Mouse (Mus musculus) embryo, embryonic 11 days (tissue): ENCODE results near the gene Btaf1.
A peak's percentile ranks its signal among the peaks of the same experiment; 100 is the strongest.
"Not testable (repeated sequence)": the region's sequence is repeated elsewhere in the genome, so short reads cannot be mapped to it uniquely, and the experiment has no call there.

Experiments used
- DNase-seq: peaks from one replicate; pipeline ENCODE4 v3.0.0-alpha.2; 2015

The Btaf1 gene

DNA sequence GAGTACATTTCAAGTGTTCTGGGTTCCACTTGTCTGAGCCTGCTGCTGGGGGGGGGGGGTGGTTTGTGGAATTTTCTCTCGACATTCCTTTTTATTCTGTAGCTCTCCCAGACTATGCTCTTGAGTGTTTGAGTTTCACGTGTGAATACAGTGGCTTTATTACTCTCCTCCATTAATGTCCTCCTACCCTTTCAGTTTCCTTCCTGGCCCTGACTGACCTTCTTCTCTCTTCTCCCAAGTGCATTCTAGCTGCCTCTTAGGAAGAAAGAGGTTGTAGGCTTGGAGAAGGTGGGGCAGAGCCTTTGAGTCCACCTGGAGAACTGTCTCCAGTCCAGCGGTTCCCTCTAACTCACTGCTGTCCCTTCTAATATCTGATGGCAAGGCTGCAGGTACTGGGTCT, 2.9 kb upstream of the Btaf1 start:
- no peak for DNase-seq

DNA sequence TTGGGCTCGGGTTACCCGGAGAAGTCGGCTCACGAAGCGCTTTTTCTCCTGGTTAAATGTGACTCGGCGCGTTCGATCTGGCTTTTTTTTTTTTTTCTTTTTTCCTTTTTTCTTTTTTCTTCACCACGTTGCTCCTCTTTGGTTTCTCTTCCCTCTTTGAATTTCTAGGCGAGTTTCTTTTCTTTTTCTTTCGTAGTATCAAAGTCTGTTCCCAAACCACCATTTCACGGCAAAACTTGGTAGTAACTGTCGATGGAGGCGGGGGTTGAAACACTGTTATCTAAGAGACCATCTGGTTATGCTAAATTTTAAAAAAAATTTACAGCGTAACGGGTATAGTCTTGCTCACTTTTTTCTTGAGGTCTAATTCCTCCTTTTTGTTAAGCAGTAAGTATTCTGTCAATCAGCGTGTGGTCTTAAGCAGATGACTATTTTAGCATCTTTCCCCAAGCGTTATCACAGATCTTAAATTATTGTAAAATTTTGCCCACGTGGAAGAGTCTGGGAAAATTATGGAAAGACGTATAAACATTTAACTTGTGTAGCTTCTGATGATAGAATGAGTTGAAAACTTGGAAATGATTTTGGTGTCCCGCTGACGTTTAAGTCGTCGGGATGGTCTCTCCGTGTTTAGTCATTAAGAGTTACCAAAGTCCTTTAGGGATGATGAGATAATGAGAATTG, 816 bp downstream of the Btaf1 start:
- DNase-seq = peak; percentile 25

DNA sequence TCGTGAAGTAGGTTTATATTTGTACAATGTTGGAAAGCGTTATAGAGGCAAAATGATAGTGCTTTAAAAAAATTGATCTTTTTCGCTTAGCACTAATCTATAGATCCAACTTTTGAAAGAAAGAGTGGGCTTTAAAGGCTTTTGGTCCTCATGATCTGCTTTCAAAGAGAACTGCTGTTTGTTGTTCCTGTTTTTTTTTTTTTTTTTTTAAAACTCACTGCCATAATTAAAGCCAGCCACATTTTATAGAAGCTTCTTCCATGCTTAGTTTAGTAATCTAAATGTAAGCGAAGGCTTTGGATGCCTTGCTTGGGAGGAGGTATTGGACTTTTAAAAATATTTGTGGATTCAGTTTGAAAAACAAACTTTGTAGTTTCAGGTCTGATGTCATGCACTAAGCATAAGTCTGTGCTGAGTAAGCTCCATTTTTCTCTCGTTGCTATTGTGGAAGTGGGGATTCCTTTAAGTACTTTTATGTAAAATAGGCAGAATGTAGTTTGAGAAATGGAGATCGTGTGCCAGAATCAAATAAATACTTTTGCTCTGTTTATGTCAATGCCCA, 2.0 kb downstream of the Btaf1 start:
- DNase-seq = no peak

DNA sequence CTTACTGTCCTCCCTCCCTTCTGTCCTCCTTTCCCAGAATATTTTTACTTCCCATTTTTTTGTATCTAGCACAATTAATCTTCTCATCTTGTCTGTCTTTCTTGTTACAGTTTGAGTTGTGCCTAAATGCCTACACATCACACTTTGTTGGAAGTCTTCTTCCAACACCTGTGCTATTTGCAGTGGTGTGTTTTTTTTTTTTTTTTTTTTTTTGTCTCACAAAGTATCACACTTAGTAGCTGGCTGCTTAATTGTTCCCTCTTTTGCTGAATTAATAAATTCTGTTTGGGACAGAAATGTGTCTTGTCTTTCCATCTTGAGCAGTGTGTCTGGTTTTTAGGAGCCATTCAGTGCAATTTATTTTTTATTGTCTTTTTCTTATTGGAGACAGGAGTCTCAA, 3.9 kb downstream of the Btaf1 start:
- no peak for DNase-seq

DNA sequence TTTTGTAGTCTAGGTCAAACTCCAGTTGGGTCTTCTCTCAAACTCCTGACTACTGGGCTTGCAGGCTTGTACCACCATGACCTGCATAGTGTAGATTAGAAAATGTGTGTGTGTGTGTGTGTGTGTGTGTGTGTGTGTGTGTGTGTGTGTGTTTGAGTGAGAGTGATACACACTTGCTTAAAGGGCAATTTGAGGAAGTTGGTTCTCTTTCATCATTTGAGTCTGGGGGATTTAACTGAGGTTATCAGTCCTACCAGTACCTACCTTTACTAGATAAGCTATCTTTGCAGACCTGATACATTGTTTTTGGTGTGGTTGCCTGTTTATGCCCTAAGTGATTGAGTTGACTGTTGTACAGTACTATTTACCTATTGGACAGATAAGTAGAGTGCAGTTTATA, 6.2 kb downstream of the Btaf1 start:
- DNase-seq = no peak

DNA sequence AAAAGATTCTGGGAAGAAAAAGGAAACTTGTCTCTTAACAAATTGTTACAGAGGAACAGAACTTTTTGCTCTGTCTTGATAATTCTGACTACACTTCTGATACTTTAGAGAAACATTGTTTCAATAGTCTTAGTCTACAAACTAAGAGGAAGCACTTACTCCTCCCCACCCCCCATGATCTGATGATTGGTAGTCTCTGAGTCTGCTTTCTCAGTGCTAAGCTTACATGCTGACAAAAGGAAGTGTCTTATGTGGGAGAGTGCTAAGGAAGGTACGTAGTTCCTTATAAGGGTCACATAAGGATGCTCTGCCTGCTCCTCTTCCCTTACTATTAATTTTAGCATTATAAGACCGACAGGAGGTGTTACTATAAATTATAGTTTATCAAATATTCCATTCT, 6.7 kb downstream of the Btaf1 start:
- DNase-seq = no peak

DNA sequence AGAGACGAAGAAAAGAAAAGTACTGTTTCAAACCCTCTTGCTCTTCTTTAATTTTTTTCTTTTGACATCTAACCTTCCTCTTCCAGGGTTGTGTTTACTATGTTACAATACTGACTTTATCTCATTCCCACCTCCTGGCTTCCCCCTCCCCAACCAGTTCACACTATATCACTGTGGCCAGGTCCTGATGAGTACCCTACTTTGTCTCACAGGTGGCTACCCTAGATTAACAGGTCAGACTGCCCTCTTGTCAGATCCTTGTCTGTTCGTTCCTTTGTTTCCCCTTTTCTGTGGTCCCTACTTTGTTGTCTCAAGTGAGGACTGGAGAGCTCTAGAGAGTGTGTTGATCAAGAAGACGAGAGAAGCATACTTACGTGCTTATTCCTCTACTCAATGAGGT, 10.4 kb downstream of the Btaf1 start:
- DNase-seq = no peak

DNA sequence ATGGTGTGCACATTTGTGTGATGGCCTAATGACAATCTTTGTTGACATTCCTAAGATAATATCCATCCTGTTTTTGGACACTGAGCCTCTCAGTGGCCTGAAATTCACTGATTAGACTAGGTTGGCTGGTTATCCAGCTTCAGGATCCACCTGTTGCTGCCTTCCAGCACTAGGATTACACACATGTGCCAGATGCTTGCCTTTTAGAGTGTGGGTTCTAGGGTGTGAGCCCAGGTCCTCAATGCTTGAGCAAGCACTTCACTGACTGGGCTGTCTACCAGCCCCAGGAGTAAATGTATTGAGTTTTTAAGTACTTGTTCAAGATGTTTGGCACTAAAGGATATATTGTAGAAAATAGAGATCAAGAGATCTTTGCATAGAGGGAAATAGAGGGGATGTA, 12.1 kb downstream of the Btaf1 start:
- no peak for DNase-seq

DNA sequence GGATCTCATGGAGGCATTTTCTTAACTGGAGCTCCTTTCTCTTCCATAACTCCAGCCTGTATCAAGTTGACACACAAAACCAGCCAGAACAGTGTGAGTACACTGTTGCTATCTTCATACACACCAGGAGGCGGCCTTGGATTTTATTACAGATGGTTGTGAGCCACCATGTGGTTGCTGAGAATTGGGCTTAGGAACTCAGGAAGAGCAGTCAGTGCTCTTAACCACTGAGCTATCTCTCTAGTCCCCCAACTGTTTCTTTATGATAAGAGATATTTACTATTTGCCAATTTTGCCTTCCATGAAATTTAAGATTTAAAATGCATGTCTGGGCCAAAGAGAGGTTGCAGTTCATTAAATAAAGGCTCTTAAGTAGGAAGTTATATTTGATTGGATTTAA, 14.2 kb downstream of the Btaf1 start:
- DNase-seq = no peak

DNA sequence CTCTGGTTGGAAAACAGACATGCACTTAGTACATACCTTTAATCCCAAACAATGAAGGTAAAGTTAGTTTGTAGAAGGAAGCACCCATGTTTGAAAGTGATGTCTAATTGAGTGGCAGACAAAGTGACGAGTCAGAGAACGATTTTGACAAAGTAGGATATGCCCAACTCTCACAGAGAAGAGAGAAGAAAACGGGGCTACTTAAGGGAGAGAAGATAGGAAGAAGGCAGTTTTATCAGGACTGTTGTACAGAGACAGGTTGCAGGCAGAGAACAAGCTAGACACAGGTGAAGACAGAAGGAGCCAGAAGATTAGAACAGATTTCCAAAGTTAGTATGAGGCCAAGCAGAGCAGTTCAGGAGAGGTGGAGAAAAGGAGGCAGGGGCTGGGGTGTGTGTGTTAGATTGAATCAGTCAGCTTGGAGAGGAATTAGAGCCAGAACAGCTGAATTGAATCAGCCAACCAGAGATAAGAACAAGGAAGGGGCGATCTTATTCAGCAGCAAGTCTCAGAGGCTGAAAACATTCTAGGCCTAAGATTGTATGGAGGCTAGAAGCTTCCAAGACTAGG, 27.8 kb downstream of the Btaf1 start:
- no peak for DNase-seq

DNA sequence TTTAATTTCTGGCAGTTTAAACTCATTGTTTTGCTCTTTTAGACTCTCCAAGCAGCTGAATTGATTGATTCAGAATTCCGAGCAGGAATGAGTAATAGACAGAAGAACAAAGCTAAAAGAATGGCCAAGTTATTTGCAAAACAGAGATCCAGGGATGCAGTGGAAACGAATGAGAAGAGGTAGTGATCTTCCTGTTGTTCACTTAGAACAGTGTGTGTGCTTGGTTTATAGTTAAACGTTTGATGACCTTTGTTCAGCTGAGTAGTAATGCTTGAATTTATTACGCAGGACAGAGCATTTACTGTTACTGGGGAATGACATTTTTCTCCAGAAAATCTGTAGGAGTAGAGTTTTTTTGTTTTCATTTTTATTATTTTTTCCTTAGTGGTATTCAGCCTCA, 32.5 kb downstream of the Btaf1 start:
- no peak for DNase-seq

DNA sequence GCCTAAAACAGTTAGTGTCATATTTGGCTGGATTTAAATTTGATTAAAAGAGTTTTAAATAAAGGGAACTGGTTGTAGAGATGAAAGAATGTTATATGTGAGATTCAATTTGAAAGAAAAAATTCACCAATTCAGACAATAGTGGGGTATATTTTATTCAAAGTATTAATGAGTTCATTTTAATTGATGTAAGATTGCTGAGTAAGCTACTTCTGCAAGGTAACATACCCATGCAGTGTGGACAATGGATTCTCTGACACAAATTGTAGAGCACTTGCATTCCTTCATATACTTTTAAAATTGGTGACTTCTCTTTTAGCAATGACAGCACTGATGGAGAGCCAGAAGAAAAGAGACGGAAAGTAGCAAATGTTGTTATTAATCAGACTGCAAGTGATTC, 35.4 kb downstream of the Btaf1 start:
- DNase-seq = no peak

DNA sequence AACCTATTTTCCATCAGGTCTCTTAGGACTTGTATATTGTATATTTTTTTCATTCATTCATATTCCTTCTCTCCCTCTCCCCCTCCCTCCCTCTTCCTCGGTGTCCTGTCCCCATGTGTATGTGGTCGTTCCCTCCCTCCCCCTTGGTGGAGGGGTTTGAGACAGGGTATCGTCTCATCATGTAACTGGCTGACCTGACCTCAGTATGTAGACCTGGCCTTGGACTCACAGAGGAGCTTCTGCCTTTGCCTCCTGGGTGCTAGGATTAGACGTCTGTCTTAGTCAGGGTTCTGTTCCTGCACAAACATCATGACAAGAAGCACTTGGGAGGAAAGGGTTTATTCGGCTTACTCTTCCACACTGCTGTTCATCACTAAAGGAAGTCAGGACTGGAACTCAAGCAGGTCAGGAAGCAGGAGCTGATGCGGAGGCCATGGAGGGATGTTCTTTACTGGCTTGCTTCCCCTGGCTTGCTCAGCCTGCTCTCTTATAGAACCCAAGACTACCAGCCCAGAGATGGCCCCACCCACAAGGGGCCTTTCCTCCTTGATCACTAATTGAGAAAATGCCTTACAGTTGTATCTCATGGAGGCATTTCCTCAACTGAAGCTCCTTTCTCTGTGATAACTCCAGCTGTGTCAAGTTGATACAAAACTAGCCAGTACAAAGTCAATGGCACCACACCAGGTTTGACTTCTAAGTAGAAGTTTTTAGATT, 36.8 kb downstream of the Btaf1 start:
- DNase-seq = not testable (repeated sequence)

DNA sequence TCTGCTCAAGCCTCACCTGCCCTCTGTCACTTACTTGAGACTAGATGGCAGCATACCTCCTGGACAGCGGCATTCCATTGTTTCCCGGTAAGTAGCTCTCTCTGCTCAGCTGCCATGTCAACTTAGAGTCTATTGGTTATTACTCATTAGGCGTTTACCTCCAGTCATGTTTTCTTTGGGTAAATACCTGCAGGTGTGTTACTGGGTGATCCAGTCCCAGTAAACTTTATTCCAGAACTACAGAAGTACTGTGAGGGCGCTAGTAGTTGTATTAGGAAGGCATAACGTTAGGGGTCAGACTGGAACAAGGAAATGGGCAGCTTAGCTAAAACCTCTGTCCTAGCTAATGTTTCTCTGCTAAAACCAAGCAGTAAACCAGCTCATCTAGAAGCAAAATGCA, 78.7 kb downstream of the Btaf1 start:
- no peak for DNase-seq

DNA sequence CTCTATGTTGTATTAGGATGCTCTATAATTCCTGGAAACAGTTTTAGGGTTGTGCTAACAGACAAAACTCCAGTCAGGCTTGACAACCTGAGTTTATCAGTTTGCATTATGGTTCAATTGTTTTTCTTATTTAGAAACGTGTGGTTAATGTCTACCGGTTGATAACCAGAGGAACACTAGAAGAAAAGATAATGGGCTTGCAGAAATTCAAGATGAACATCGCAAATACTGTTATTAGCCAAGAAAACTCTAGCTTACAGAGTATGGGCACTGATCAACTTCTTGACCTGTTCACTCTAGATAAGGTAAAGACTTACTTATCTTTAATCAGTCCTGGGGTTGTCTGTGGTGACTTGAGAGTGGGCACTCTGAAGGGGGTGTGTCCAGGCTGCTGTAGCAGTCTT, 84.0 kb downstream of the Btaf1 start:
- no peak for DNase-seq

DNA sequence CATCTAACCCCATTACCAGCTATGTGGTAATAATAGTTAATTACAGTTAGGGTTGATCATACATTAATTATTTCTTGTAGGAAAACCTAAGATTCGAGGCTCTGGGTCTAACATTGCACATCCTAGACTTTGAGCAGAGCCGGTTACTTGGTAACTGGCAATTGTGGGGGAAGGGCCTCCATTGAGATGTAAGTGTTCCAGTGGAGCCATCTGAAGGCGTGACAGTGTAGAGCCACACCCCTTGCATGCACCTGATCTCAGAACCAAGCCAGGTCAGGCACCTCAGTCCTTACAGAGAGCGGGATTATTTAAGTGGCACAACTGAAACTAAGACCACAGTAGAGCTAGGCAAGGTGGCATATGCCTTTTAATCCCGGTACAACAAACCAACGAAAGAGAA, 87.6 kb downstream of the Btaf1 start:
- no peak for DNase-seq

DNA sequence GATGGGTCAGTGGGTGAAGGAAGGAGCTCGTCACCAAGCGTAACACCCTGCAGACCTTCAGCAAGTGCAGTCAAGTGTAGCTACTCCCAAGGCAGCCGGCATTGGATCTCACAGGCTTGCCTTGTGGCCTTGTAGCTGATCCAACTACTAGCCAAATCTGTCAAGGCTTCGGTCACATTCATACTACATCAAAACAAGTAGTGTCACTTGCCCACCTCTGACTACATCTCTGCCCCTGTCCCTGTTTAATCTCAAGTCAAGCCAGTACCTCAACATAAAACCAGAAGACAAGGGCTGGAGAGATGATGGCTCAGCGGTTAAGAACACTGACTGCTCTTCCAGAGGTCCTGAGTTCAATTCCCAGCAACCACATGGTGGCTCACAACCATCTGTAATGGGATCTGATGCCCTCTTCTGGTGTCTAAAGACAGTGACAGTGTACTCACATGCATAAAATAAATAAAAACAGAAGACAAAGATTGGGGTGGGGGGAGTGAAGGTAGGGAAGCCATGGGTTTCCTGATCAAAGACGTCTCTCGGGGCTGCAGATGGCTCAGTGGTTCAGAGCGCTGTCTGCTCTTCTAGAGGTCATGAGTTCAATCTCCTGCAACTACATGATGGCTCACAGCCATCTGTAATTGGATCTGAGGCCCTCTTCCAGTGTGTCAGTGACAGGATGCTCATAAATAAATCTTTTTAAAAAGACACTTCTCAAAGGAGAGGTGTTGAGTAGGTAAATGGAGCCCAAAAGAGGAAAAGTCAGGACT, 88.5 kb downstream of the Btaf1 start:
- DNase-seq = no peak

DNA sequence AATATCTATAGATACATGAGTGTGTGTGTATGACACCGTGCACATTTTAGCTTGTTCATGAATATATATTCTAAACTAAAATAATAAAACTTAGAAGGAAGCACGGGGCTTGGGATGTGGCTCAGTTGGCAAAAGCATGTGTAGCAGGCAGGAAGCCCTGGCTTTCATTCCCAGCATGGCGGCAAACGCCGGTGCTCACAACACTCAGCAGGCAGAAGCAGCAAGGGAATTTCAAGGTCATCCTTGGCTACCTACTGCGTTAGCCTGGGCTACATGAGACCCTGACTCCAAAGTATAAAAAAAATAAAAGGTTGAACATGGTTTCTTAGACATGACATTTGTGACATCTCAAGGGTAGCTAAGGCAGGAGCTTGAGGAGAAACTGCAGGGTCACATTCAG, 91.0 kb downstream of the Btaf1 start:
- DNase-seq = no peak

DNA sequence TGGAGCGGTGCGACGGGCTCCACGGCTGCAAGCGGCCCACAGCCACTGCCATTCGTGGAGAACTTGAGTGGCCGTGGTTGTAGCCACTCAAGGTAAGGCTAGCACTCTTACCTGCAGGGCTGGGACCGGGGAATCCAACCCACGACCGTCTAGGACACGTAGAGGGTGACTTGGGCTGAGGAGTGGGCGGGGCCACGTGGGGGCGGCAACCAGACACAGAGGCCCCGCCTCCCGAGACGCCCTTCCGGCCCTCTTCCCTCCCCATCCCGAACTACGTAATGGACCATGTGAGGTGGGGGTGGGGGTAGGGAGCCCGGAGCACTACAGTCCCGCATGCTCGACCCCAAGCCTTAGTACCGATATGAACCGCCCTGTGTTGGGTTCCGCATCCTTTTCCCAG, 92.5 kb downstream of the Btaf1 start:
- DNase-seq = peak; percentile 90

DNA sequence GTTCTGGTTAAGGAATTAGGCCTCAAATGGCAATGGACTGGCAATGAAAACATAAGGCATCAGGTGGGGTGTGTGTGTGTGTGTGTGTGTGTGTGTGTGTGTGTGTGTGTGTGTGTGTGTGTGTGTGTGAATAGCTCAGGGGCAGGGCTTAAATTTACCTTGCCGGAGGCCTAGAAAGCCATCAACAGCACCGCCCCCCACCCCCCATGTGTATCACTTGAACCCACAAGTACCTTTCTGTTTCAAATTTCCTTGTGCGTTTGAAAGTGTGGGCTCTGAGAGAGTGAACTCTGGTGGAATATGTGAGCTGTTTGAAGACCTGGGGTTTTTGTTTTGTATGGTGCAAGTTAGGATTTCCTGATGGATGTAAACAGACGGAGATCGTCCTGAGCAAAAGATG, 93.1 kb downstream of the Btaf1 start:
- DNase-seq = no peak

DNA sequence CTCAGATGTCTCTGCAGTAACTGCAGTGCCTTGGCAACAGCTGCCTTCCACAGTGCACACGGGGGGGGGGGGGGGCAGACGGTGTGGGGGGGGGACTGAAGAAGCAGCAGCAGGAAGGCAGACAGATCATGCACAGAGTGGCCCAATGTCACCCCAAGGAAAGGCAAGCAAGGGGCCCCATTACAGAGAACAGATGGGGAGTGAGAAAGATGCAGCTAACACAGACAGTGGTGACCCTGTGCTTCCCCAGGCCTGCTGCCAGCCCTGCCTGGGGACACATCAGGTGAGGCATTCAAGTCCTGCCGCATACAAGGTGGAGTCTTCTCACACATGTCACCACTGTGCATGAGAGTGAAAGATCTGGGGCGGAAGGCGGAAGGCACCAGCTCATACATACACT, 94.7 kb downstream of the Btaf1 start:
- DNase-seq = no peak

DNA sequence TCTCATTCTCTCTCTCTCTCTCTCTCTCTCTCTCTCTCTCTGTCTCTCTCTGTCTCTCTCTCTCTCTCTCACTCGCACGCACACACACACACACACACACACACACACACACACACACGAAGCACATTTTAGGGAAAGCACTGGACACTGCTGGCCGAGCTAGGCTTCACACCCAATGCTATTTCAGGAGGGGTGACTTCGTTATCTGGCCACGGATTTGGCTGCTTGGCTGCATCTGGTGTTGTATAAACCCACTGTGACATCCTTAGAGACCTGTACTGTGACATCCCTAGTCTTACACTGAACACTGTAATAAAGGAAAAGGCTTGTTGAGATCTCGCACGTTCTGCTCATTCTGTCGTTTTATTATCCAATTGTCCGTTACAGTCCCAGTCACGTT, 95.1 kb downstream of the Btaf1 start:
- no peak for DNase-seq

DNA sequence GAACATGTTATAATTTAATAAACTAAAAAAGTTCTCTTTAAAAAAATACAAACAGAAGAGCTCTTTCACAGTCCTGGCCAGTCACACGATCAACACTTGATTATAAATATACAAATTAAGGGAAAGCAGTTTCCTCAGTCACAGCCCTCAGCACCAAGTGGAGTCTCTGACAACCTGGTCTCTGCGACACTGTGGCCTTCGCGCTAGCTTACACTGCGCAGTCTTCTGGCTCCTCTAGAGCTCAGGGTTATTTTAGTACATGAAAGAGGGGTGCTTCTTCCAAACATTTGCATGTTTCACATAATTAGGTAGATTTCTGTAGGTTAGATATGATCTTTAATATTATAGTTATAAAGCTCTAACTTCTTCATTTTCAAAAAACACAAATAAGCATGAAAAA, 96.3 kb downstream of the Btaf1 start:
- no peak for DNase-seq
